Mouse (Mus musculus) intestine, postnatal 0 days (tissue): ENCODE measurements around the gene S1pr1. TPM values are rescaled to one million over a fixed set of nuclear protein-coding genes. Genes with fewer than 3 reads are reported as not detected.

ENCODE experiments used
- ATAC-seq: fragments of 200-750 bp; cut with Nextera tagmentation; 2 replicates; pipeline ENCODE4 v1.8.0; 2017; ENCODE audit warnings: mild to moderate bottlenecking, moderate TSS enrichment, moderate library complexity
- H3K27ac ChIP-seq: fragments of 300-500 bp; sonication (generic); 2 replicates; pipeline ENCODE4 v1.5.1; 2014; ENCODE audit warnings: mild to moderate bottlenecking, low read depth, low read length, moderate library complexity
- H3K27me3 ChIP-seq: fragments of 300-500 bp; sonication (generic); replicated peaks from 2 replicates; pipeline ENCODE4 v1.6.1; 2014; ENCODE audit warnings: low read length, mixed read lengths; ENCODE audit not compliant: control insufficient read depth, insufficient read depth
- H3K36me3 ChIP-seq: fragments of 300-500 bp; sonication (generic); 2 replicates; pipeline ENCODE4 v1.6.1; 2014; ENCODE audit warnings: mild to moderate bottlenecking, moderate library complexity; ENCODE audit not compliant: control insufficient read depth, insufficient read depth
- H3K4me1 ChIP-seq: fragments of 300-500 bp; sonication (generic); replicated peaks from 2 replicates; pipeline ENCODE4 v1.6.1; 2014; ENCODE audit warnings: antibody characterized with exemption, low read length, mixed read lengths; ENCODE audit not compliant: control insufficient read depth, insufficient read depth
- H3K4me2 ChIP-seq: fragments of 300-500 bp; sonication (generic); replicated peaks from 2 replicates; pipeline ENCODE4 v1.6.1; 2014; ENCODE audit warnings: low read depth, mild to moderate bottlenecking, moderate library complexity
- H3K4me3 ChIP-seq: fragments of 300-500 bp; sonication (generic); 2 replicates; pipeline ENCODE4 v1.5.1; 2014; ENCODE audit warnings: low read depth, low read length
- H3K9ac ChIP-seq: fragments of 300-500 bp; sonication (generic); 2 replicates; pipeline ENCODE4 v1.6.1; 2014; ENCODE audit warnings: mild to moderate bottlenecking, low read depth, low read length
- H3K9me3 ChIP-seq: fragments of 300-500 bp; sonication (generic); 2 replicates; pipeline ENCODE4 v1.6.1; 2016; ENCODE audit warnings: mixed run types; ENCODE audit not compliant: control insufficient read depth
- CTCF ChIP-seq: sonication (generic); IDR thresholded peaks from 2 replicates; pipeline ENCODE4 v1.5.1; 2016; ENCODE audit warnings: low read depth, mild to moderate bottlenecking, control low read depth, antibody characterized with exemption, moderate library complexity
- WGBS: fragments of 180-500 bp; shearing (Covaris S2); extraction: QIAGEN DNeasy Blood & Tissue Kit; methylation state at CpG from one replicate; pipeline ENCODE4 v1.1.7; 2014; 5-methylcytosine and 5-hydroxymethylcytosine counted together
- polyA plus RNA-seq: library from polyadenylated mRNA; unstranded; fragments of >200 nt; fragmentation: Nextera tagmentation; extraction: Ambion mirVana; gene quantifications from 2 replicates; pipeline ENCODE4 v1.2.1, GENCODE M21; 2015

S1pr1 gene
- polyA plus RNA-seq, 1 experiment from 2014 or later = 7.6 TPM

GRCm38 (mm10) chr3:115710051-115710450, 4.8 kb downstream of the S1pr1 start:
- 70% methylated on average over 2 of the region's 2 CpGs for WGBS
- Histone ChIP-seq H3K27ac (no peak overlapping the region), H3K9me3 (no peaks in the 10 kb centered on the region), H3K4me3 (no peak overlapping the region), H3K4me2 (no peak overlapping the region), H3K36me3 (no peaks in the 10 kb centered on the region), H3K9ac (no peak overlapping the region), H3K4me1 (no peaks in the 10 kb centered on the region), H3K27me3 (no peaks in the 10 kb centered on the region)
- no peak for TF ChIP-seq CTCF
- ATAC-seq = no peak

- WGBS = 84% methylated on average over 6 of the region's 6 CpGs
- ATAC-seq = no peak
Observed at GRCm38 (mm10) chr3:115709118-115709574, 5.7 kb downstream of the S1pr1 start.

GRCm38 (mm10) chr3:115706736-115707135, 8.1 kb downstream of the S1pr1 start:
- no peak for TF ChIP-seq CTCF

More at GRCm38 (mm10) chr3:115709118-115709574, 5.7 kb downstream of the S1pr1 start:
- no peak overlapping the region for H3K4me3 ChIP-seq
- no peaks in the 10 kb centered on the region for H3K9me3 ChIP-seq
- H3K36me3 ChIP-seq = no peaks in the 10 kb centered on the region
- no peaks in the 10 kb centered on the region for H3K4me1 ChIP-seq
- H3K27ac ChIP-seq = no peak overlapping the region
- H3K9ac ChIP-seq = no peak overlapping the region
- H3K4me2 ChIP-seq = no peak overlapping the region
- no peak for TF ChIP-seq CTCF
- no peaks in the 10 kb centered on the region for H3K27me3 ChIP-seq

GRCm38 (mm10) chr3:115704254-115704908, 10.5 kb downstream of the S1pr1 start:
- no peak overlapping the region for H3K9ac ChIP-seq
- WGBS = 74% methylated on average over 9 of the region's 9 CpGs
- no peaks in the 10 kb centered on the region for H3K4me1 ChIP-seq
- no peak for ATAC-seq
- no peak for TF ChIP-seq CTCF
- H3K36me3 ChIP-seq = no peaks in the 10 kb centered on the region
- H3K9me3 ChIP-seq = no peaks in the 10 kb centered on the region
- H3K27ac ChIP-seq = no peak overlapping the region
- no peak overlapping the region for H3K4me2 ChIP-seq
- no peak overlapping the region for H3K4me3 ChIP-seq
- H3K27me3 ChIP-seq = no peaks in the 10 kb centered on the region

More at GRCm38 (mm10) chr3:115706736-115707135, 8.1 kb downstream of the S1pr1 start:
- Histone ChIP-seq H3K27ac (no peak overlapping the region), H3K36me3 (no peaks in the 10 kb centered on the region), H3K9ac (no peak overlapping the region), H3K4me1 (no peaks in the 10 kb centered on the region), H3K27me3 (no peaks in the 10 kb centered on the region), H3K9me3 (no peaks in the 10 kb centered on the region), H3K4me3 (no peak overlapping the region), H3K4me2 (no peak overlapping the region)
- ATAC-seq = no peak
- WGBS = 94% methylated on average over 2 of the region's 2 CpGs

- Histone ChIP-seq H3K27ac (no peak overlapping the region), H3K4me3 (no peak overlapping the region), H3K4me1 (no peaks in the 10 kb centered on the region), H3K27me3 (no peaks in the 10 kb centered on the region), H3K4me2 (no peak overlapping the region), H3K9me3 (no peaks in the 10 kb centered on the region), H3K9ac (no peak overlapping the region), H3K36me3 (no peaks in the 10 kb centered on the region)
- no peak for ATAC-seq
- WGBS = 95% methylated on average over 8 of the region's 8 CpGs
- TF ChIP-seq CTCF = no peak
Observed at GRCm38 (mm10) chr3:115703720-115704119, 11.2 kb downstream of the S1pr1 start.

- H3K27me3 ChIP-seq = no peaks in the 10 kb centered on the region
- H3K4me3 ChIP-seq = no peak overlapping the region
- 71% methylated on average over 2 of the region's 2 CpGs for WGBS
- H3K4me1 ChIP-seq = no peaks in the 10 kb centered on the region
- no peaks in the 10 kb centered on the region for H3K9me3 ChIP-seq
- no peaks in the 10 kb centered on the region for H3K36me3 ChIP-seq
- ATAC-seq = no peak
- H3K27ac ChIP-seq = no peak overlapping the region
- H3K9ac ChIP-seq = no peak overlapping the region
- no peak overlapping the region for H3K4me2 ChIP-seq
- TF ChIP-seq CTCF = no peak
Observed at GRCm38 (mm10) chr3:115702089-115702488, 12.8 kb downstream of the S1pr1 start.
